Mouse (Mus musculus): ENCODE results near the gene Dcdc2b.
A peak's percentile ranks its signal among the peaks of the same experiment; 100 is the strongest.

The Dcdc2b gene

GRCm38 (mm10) chr4:129578466-129578865 is 35.6 kb downstream of the Dcdc2b start, which contains the start of gene Fam167b:
Gene Fam167b, minus strand, starts transcription at chr4:129578549.
- no peak for DNase-seq (ENCODE audit: low spot score in 2 of 2)

GRCm38 (mm10) chr4:129577688-129578087 is 36.4 kb downstream of the Dcdc2b start:
- no peak for DNase-seq (ENCODE audit: low spot score in 2 of 2)

DNA sequence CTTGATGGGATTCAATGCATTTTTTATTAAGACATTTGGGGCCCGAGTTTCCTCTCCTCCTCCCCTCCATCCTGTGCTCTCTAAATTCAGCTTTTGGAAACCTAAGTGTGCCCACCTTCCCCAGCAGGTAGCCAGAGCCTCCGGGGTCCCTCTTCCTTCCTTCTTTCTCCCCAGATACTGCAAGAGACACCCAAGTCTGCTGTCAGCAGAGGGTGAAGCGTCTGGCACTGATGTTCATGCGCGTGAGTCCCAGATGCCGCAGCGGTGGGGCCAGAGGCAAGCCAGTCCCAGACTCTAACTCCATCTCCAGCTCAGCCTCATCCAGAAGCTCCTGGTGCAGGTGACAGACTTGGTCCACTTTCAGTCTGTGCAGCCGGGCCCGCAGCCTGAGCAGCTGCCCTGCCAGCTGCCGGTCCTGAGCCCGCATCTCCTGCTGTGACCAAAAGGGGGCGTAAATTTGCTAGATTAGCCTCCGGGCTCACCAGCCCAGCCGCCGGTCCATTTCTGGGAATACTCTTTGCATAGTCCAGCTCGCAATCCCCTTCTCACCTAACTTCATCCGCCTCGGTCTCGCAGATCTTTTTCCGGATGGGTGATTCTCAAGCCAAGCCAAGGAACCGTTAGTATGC is 37.1 kb downstream of the Dcdc2b start:
- DNase-seq (ENCODE audit: low spot score in 2 of 2): peak; percentile 45

GRCm38 (mm10) chr4:129575171-129575844 is 38.7 kb downstream of the Dcdc2b start:
- DNase-seq (ENCODE audit: low spot score in 2 of 2): no peak

- no peak for DNase-seq (ENCODE audit: low spot score in 2 of 2)
Measured at GRCm38 (mm10) chr4:129573430-129573829, 40.6 kb downstream of the Dcdc2b start, which contains the start of gene Lck. Gene Lck, minus strand, starts transcription at chr4:129573641.

GRCm38 (mm10) chr4:129573093-129573370 is 41.0 kb downstream of the Dcdc2b start:
- no peak for DNase-seq (ENCODE audit: low spot score in 2 of 2)

DNA sequence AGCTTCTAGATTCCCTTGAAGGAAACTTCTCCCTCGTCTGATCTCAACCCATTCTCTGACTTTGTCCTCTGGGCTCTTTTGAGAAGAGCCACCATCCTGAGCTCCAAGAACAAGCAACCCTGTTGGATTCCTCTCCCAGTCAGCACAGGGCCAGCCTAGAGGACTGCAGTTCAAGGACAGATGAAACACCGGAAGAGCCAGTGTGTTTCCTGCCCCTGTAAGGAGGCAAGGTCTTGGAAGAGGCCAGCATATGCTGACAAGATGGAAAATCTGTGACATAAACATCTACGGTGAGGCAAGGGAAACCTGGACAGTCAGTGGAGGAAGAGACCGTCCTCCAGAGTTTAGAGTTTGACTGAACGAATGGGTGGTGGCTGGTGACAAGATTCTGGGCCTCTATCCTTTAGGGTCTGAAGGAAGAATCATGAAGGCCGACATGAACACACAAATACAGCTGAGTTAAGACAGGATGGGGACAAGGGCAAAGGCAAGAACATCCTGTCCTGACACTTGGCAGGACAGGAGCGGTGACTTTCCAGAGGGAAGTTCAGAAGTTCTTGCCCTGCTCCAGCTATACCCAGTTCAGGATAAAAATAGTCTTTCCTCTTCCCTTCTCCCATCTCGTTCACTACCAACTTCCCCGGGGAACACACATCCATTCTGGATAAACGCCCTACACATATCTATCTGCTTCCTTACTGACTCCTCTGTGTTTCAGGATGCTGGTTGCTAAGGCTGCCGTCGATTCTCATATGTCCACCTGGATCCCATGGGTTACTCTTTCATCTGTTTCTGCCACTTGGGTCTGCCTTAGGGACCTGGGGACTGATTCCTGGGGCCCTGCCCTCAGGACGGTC is 41.6 kb downstream of the Dcdc2b start:
- DNase-seq (ENCODE audit: low spot score in 2 of 2): no peak

DNA sequence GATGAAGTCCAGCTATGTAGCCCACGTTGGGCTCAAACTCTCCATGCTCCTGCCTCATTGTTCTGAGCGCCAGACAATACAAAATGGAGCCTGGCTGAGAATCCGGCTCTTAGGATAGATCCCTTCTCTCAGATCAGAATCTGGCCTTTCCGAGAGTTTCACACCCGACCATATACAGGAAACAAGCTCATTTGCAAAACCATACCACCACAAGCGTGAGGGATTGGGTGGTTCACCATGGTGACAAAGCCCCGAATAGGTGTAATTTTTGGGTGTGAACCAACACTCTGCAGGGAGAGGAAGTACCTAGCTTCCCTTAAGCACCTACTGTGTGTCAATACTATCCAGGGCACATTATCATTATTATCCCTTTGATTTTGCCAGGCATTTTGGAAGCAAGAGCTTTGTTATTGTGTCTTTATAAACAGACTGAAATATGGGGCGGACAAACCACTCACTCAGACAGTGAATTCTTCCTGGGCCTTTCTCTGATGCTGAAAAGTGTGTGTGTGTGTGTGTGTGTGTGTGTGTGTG is 42.4 kb downstream of the Dcdc2b start:
- no peak for DNase-seq (ENCODE audit: low spot score in 2 of 2)

DNA sequence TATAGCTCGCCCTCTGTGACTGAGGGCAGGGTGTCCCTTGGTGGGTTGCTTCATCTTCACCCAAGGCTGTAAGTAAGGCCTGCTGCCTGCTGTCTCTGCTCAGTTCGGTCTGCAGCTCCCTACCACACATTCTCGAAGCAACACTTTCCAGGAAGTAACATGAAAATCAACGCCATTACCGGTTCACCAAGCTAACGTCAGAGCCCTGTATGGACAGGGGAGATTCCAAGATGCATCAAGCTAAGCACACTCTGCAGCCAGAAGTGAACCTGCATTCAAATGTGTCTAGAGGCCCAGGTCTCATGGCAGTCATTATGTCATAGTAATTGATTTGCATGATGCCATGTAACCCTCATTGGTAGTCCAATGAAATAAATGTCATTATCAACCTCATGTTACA is 44.0 kb downstream of the Dcdc2b start:
- no peak for DNase-seq (ENCODE audit: low spot score in 2 of 2)

DNA sequence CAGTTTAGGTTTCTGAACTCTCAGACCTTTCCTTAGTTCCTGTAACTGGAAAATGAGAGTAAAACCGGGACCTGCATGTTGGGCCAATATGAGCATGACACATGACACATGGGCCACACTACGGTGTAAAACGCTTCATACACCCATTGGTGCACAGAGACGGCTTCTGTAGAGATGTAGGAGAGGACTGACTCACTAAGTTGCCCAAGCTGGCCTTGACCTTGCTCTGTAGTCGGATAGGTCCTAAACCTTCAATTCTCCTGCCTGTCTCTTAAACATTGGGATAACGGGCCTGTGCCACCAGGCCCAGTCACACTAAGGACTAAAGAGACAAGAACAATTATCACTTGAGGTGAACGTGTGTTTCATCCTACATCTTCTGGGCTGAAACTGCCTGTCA is 45.7 kb downstream of the Dcdc2b start:
- DNase-seq (ENCODE audit: low spot score in 2 of 2): no peak

DNA sequence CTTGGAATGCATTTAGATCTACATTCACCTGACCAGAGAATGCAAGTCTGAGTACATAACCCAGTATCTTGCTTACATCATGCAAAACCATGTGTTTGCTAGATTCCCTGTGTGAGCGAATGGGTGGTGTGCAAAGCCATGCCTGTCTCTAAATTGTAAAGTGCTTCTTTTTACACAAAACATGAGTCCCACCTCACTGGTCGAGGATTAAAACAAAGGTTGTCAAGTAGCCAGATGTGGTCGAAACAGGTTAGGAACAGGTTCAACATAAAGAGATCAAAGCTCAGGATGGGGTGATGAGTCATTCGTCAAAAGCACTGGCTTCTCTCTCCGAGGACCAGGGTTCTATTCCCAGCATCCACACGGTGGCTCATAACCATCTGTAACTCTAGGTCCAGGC is 48.9 kb downstream of the Dcdc2b start:
- no peak for DNase-seq (ENCODE audit: low spot score in 2 of 2)

- DNase-seq (ENCODE audit: low spot score in 2 of 2): no peak
Measured at GRCm38 (mm10) chr4:129563718-129564117, 50.3 kb downstream of the Dcdc2b start.

GRCm38 (mm10) chr4:129561184-129561583 is 52.9 kb downstream of the Dcdc2b start:
- no peak for DNase-seq (ENCODE audit: low spot score in 2 of 2)

Data from urinary bladder, adult 18-20 months (tissue).